Mouse (Mus musculus): ENCODE measurements around the gene Adamtsl2.

Gene Adamtsl2

GRCm38 (mm10) chr2:27119766-27120165, 40.6 kb downstream of the Adamtsl2 start:
- no peak for DNase-seq (ENCODE audit: low read depth)

- DNase-seq (ENCODE audit: low read depth), result no peak
These were observed 41.1 kb downstream of the Adamtsl2 start for GRCm38 (mm10) chr2:27120241-27120641.

GRCm38 (mm10) chr2:27121626-27122355, 42.6 kb downstream of the Adamtsl2 start:
- peak; percentile 56 for DNase-seq (ENCODE audit: low read depth)

- no peak for DNase-seq (ENCODE audit: low read depth)
These were observed 43.4 kb downstream of the Adamtsl2 start for GRCm38 (mm10) chr2:27122578-27122977.

- DNase-seq (ENCODE audit: low read depth), result no peak
These were observed 43.9 kb downstream of the Adamtsl2 start for GRCm38 (mm10) chr2:27123121-27123520.

- peak; percentile 74 for DNase-seq (ENCODE audit: low read depth)
These were observed 46.8 kb downstream of the Adamtsl2 start for GRCm38 (mm10) chr2:27125979-27126378.

GRCm38 (mm10) chr2:27126496-27126895, 47.3 kb downstream of the Adamtsl2 start:
- no peak for DNase-seq (ENCODE audit: low read depth)

- no peak for DNase-seq (ENCODE audit: low read depth)
These were observed 49.8 kb downstream of the Adamtsl2 start for GRCm38 (mm10) chr2:27128990-27129389.

- no peak for DNase-seq (ENCODE audit: low read depth)
These were observed 56.8 kb downstream of the Adamtsl2 start for GRCm38 (mm10) chr2:27135935-27136334.

- DNase-seq (ENCODE audit: low read depth), result no peak
These were observed 57.2 kb downstream of the Adamtsl2 start for GRCm38 (mm10) chr2:27136336-27136735.

GRCm38 (mm10) chr2:27136789-27137188, 57.6 kb downstream of the Adamtsl2 start:
- no peak for DNase-seq (ENCODE audit: low read depth)

- no peak for DNase-seq (ENCODE audit: low read depth)
These were observed 59.2 kb downstream of the Adamtsl2 start for GRCm38 (mm10) chr2:27138356-27138755.

- peak; percentile 30 for DNase-seq (ENCODE audit: low read depth)
These were observed 62.9 kb downstream of the Adamtsl2 start, which contains the start of gene Fam163b for GRCm38 (mm10) chr2:27141950-27142693. Gene Fam163b (minus strand): TSS chr2:27142491.

GRCm38 (mm10) chr2:27144957-27145356, 65.8 kb downstream of the Adamtsl2 start:
- DNase-seq (ENCODE audit: low read depth), result no peak

- no peak for DNase-seq (ENCODE audit: low read depth)
These were observed 67.7 kb downstream of the Adamtsl2 start for GRCm38 (mm10) chr2:27146840-27147239.

GRCm38 (mm10) chr2:27149457-27149856, 70.3 kb downstream of the Adamtsl2 start:
- no peak for DNase-seq (ENCODE audit: low read depth)

GRCm38 (mm10) chr2:27154466-27155185, 75.4 kb downstream of the Adamtsl2 start:
- DNase-seq (ENCODE audit: low read depth), result no peak

- DNase-seq (ENCODE audit: low read depth), result no peak
These were observed 77.4 kb downstream of the Adamtsl2 start for GRCm38 (mm10) chr2:27156596-27156995.

All from induced T-regulatory cell, adult 2 months (primary cell).